Mouse (Mus musculus): ENCODE data around the gene Ppp2r1b.

DNA sequence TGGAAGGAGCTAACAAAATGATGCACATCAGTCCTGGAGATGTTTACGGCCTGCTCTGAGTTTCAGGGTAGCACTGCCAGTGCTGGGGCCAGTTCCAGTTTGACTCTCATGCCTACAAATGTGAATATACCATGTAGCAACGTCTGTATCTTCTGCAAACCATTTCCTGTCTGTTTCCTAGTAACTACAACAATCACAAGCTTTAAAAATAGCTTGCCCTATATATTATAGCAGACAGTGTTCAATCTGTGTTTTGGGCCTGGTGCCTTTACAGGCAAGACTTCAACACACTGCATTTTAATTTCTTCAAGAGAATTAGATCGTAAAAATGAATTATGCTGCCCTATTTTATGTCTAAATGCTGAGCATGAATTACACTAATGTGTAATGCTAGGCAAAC lies 60.2 kb downstream of the Ppp2r1b start:
- no peak for TF ChIP-seq POLR2A (IDR thresholded peaks at IDR 0.05; ENCODE audit: borderline replicate concordance, extremely low read depth, low read depth, low read length)
- no peak for TF ChIP-seq CTCF (IDR thresholded peaks at IDR 0.05; ENCODE audit: insufficient read depth, low read length)
